Mouse (Mus musculus): ENCODE results near the gene E030030I06Rik.
A peak's percentile ranks its signal among the peaks of the same experiment; 100 is the strongest.
"Not testable (repeated sequence)": the region's sequence is repeated elsewhere in the genome, so short reads cannot be mapped to it uniquely, and the experiment has no call there.

Gene E030030I06Rik

GRCm38 (mm10) chr10:22151863-22152640, 3.0 kb upstream of the E030030I06Rik start:
- DNase-seq: not testable (repeated sequence)

GRCm38 (mm10) chr10:22151056-22151862, 2.2 kb upstream of the E030030I06Rik start:
- peak; percentile 16 for DNase-seq

- peak; percentile 33 for DNase-seq
Observed at GRCm38 (mm10) chr10:22150593-22150992, 1.5 kb upstream of the E030030I06Rik start.

GRCm38 (mm10) chr10:22149691-22150465, 808 bp upstream of the E030030I06Rik start:
- peak; percentile 24 for DNase-seq

GRCm38 (mm10) chr10:22148441-22149072, 513 bp downstream of the E030030I06Rik start:
- DNase-seq: peak; percentile 76

GRCm38 (mm10) chr10:22142926-22143325, 6.1 kb downstream of the E030030I06Rik start:
- no peak for DNase-seq

- DNase-seq: peak; percentile 37
Observed at GRCm38 (mm10) chr10:22142194-22142593, 6.9 kb downstream of the E030030I06Rik start.

- DNase-seq: peak; percentile 45
Observed at GRCm38 (mm10) chr10:22140665-22141280, 8.3 kb downstream of the E030030I06Rik start.

GRCm38 (mm10) chr10:22074531-22074930, 74.5 kb downstream of the E030030I06Rik start:
- DNase-seq: no peak

GRCm38 (mm10) chr10:22072739-22073138, 76.3 kb downstream of the E030030I06Rik start:
- DNase-seq: peak; percentile 19

GRCm38 (mm10) chr10:22070576-22070975, 78.5 kb downstream of the E030030I06Rik start:
- no peak for DNase-seq

GRCm38 (mm10) chr10:22070168-22070567, 78.9 kb downstream of the E030030I06Rik start:
- DNase-seq: no peak

- DNase-seq: not testable (repeated sequence)
Observed at GRCm38 (mm10) chr10:22067979-22068378, 81.1 kb downstream of the E030030I06Rik start, which contains the start of gene 4930444G20Rik. Gene 4930444G20Rik (minus strand): TSS chr10:22068079.

All from thymus, postnatal 14 days (tissue).